Comparison of ENCODE assay signal across 14 mouse cellular contexts in genomic region chr1:135755287-135755686, GRCm38 (mm10). TPM values are rescaled to one million over a fixed set of nuclear protein-coding genes. Genes with fewer than 3 reads are reported as not detected.
DNase-seq lines count a peak whose midpoint lies in the region; ATAC-seq lines count a peak whose summit lies in the region.
"Had no signal": no experiment of that assay in that cellular context is flagged by ENCODE, and none has a peak within 500 bp of the region (broad histone marks: within the 10 kb centered on the region; RNA-seq: fewer than 3 reads in every experiment).

No protein-coding gene starts in this region.

- WGBS in lung, embryonic 16.5 days: 47% methylated on average over 9 of the region's 9 CpGs
- 66% methylated on average over 9 of the region's 9 CpGs for WGBS in hindbrain, embryonic 14.5 days
- WGBS in kidney, embryonic 14.5 days: 52% methylated on average over 9 of the region's 9 CpGs

- H3K27me3 ChIP-seq in lung, embryonic 16.5 days (ENCODE audit: control insufficient read depth, insufficient read depth, low read depth, low read length): no peaks in the 10 kb centered on the region
- no peaks in the 10 kb centered on the region for H3K27me3 ChIP-seq in hindbrain, embryonic 14.5 days (ENCODE audit: control insufficient read depth, insufficient read depth, low read length)
- no peaks in the 10 kb centered on the region for H3K27me3 ChIP-seq in kidney, embryonic 14.5 days (ENCODE audit: control insufficient read depth, insufficient read depth, low read length)
- H3K27me3 ChIP-seq: forebrain, embryonic 12.5 days; hindbrain, embryonic 13.5 days; neural tube, embryonic 12.5 days had no signal

- no peaks in the 10 kb centered on the region for H3K9me3 ChIP-seq in lung, embryonic 16.5 days (ENCODE audit: control insufficient read depth, low read length)
- H3K9me3 ChIP-seq in hindbrain, embryonic 14.5 days (ENCODE audit: control insufficient read depth, low read length): no peaks in the 10 kb centered on the region
- no peaks in the 10 kb centered on the region for H3K9me3 ChIP-seq in kidney, embryonic 14.5 days (ENCODE audit: control insufficient read depth, low read length)
- H3K9me3 ChIP-seq: forebrain, embryonic 12.5 days; hindbrain, embryonic 13.5 days; neural tube, embryonic 12.5 days had no signal

- no peak overlapping the region for H3K9ac ChIP-seq in lung, embryonic 16.5 days (ENCODE audit: low read length)
- no peak overlapping the region for H3K9ac ChIP-seq in hindbrain, embryonic 14.5 days
- no peak overlapping the region for H3K9ac ChIP-seq in kidney, embryonic 14.5 days (ENCODE audit: low read depth, low read length)
- H3K9ac ChIP-seq: forebrain, embryonic 12.5 days; hindbrain, embryonic 13.5 days; neural tube, embryonic 12.5 days had no signal

- peak; percentile 63 for DNase-seq in adrenal gland, postnatal 10 days
- DNase-seq in adrenal gland, adult 18-20 months (ENCODE audit: low spot score in 2 of 2): no peak
- DNase-seq in 3T3-L1 (ENCODE audit: low read depth, low spot score): peak; percentile 86
- DNase-seq in gastrocnemius, postnatal 25 days: peak; percentile 74
- no peak for DNase-seq in hindbrain, embryonic 14.5 days (ENCODE audit: low spot score)
- DNase-seq: cerebellum, postnatal 36 days; left cerebral cortex, postnatal 4 days; thymus, adult 2 months had no signal

- H3K4me2 ChIP-seq in lung, embryonic 16.5 days (ENCODE audit: low read depth, low read length): no peak overlapping the region
- H3K4me2 ChIP-seq in hindbrain, embryonic 14.5 days (replicated peaks): no peak overlapping the region
- no peak overlapping the region for H3K4me2 ChIP-seq in kidney, embryonic 14.5 days (replicated peaks; ENCODE audit: low read depth, low read length)
- H3K4me2 ChIP-seq: forebrain, embryonic 12.5 days; hindbrain, embryonic 13.5 days; neural tube, embryonic 12.5 days had no signal

- H3K27ac ChIP-seq in lung, embryonic 16.5 days (ENCODE audit: low read length): peak overlapping the region; percentile 22; the same call in 1 of the 2 replicates
- H3K27ac ChIP-seq in hindbrain, embryonic 14.5 days: no peak overlapping the region
- no peak overlapping the region for H3K27ac ChIP-seq in kidney, embryonic 14.5 days (ENCODE audit: low read depth, low read length)
- H3K27ac ChIP-seq: forebrain, embryonic 12.5 days; hindbrain, embryonic 13.5 days; neural tube, embryonic 12.5 days had no signal

- ATAC-seq in lung, embryonic 16.5 days (ENCODE audit: low read depth): peak; percentile 45
- ATAC-seq in hindbrain, embryonic 14.5 days (ENCODE audit: low FRiP score): no peak
- ATAC-seq in monocyte, adult 5-6 weeks (replicated peaks; ENCODE audit: insufficient number of reproducible peaks, low FRiP score, low TSS enrichment, poor library complexity, severe bottlenecking): no peak
- ATAC-seq in kidney, embryonic 14.5 days (ENCODE audit: low FRiP score, low TSS enrichment): no peak

- H3K36me3 ChIP-seq in lung, embryonic 16.5 days (ENCODE audit: control insufficient read depth, insufficient read depth, low read length): peaks cover 12% of the 10 kb centered on the region; the same call in 1 of the 2 replicates
- no peaks in the 10 kb centered on the region for H3K36me3 ChIP-seq in hindbrain, embryonic 14.5 days (replicated peaks; ENCODE audit: control insufficient read depth, insufficient read depth)
- H3K36me3 ChIP-seq in kidney, embryonic 14.5 days (ENCODE audit: control insufficient read depth, insufficient read depth, low read length): peaks cover 13% of the 10 kb centered on the region
- H3K36me3 ChIP-seq: neural tube, embryonic 12.5 days had no signal

- no peak overlapping the region for H3K4me3 ChIP-seq in lung, embryonic 16.5 days (ENCODE audit: low read length)
- H3K4me3 ChIP-seq in hindbrain, embryonic 14.5 days (replicated peaks; ENCODE audit: low read length): no peak overlapping the region
- H3K4me3 ChIP-seq in kidney, embryonic 14.5 days (ENCODE audit: low read length): no peak overlapping the region
- H3K4me3 ChIP-seq: forebrain, embryonic 12.5 days; hindbrain, embryonic 13.5 days; neural tube, embryonic 12.5 days had no signal

- peaks cover 10% of the 10 kb centered on the region; the same call in 1 of the 2 replicates for H3K4me1 ChIP-seq in lung, embryonic 16.5 days (replicated peaks; ENCODE audit: control insufficient read depth, insufficient read depth, low read length)
- no peaks in the 10 kb centered on the region for H3K4me1 ChIP-seq in hindbrain, embryonic 14.5 days (replicated peaks; ENCODE audit: control insufficient read depth, insufficient read depth, low read length)
- peaks cover 5% of the 10 kb centered on the region; the same call in 1 of the 2 replicates for H3K4me1 ChIP-seq in kidney, embryonic 14.5 days (ENCODE audit: control insufficient read depth, insufficient read depth, low read length)
- H3K4me1 ChIP-seq: hindbrain, embryonic 13.5 days; neural tube, embryonic 12.5 days had no signal

RNA-seq across cellular contexts. Expression of gene Phlda3, which starts 10.6 kb away (rescaled TPM):
- 10 to 100 TPM; 42.9 to 82.7 TPM for total RNA-seq in adrenal gland, postnatal 10 days (2021)
- 100 to 1,000 TPM in 1 of 2 experiments, 10 to 100 TPM in 1; 35.0 to 166 TPM for total RNA-seq in adrenal gland, adult 18-20 months (2021)
- total RNA-seq in gastrocnemius, postnatal 25 days (2021): 100 to 1,000 TPM in 1 of 2 experiments, 10 to 100 TPM in 1; 56.9 to 161 TPM
- 62.8 and 63.2 TPM in 2 replicates for polyA plus RNA-seq in lung, embryonic 16.5 days (2015; fragmentation: Nextera tagmentation; extraction: Ambion mirVana)
- polyA plus RNA-seq in hindbrain, embryonic 14.5 days (2014; fragmentation: Nextera tagmentation; extraction: Ambion mirVana): 38.5 and 38.7 TPM in 2 replicates
- 0.39 to 7.4 TPM (median 1.4 TPM) in 3 replicates for total RNA-seq in monocyte, adult 5-6 weeks (2017)
- polyA plus RNA-seq in kidney, embryonic 14.5 days (2014; fragmentation: Nextera tagmentation; extraction: Ambion mirVana): 85.6 and 102 TPM in 2 replicates

RNA-seq across cellular contexts. Expression of gene Tnni1, which starts 23.9 kb away (rescaled TPM):
- 10 to 100 TPM in 1 of 2 experiments, 1 to 10 TPM in 1; 7.7 to 41.7 TPM for total RNA-seq in adrenal gland, postnatal 10 days (2021)
- under 1 TPM in 1 of 2 experiments, not detected in 1; 0.26 TPM for total RNA-seq in adrenal gland, adult 18-20 months (2021)
- total RNA-seq in gastrocnemius, postnatal 25 days (2021): 100 to 1,000 TPM in 1 of 2 experiments, 10 to 100 TPM in 1; 73.2 to 356 TPM
- 92.3 and 105 TPM in 2 replicates for polyA plus RNA-seq in lung, embryonic 16.5 days (2015; fragmentation: Nextera tagmentation; extraction: Ambion mirVana)
- 0.47 and 1.7 TPM in 2 replicates for polyA plus RNA-seq in hindbrain, embryonic 14.5 days (2014; fragmentation: Nextera tagmentation; extraction: Ambion mirVana)
- total RNA-seq in monocyte, adult 5-6 weeks (2017): 0.97 to 3.4 TPM in 2 of 3 replicates, not detected in the other
- 18.3 and 20.3 TPM in 2 replicates for polyA plus RNA-seq in kidney, embryonic 14.5 days (2014; fragmentation: Nextera tagmentation; extraction: Ambion mirVana)
- total RNA-seq: left cerebral cortex, postnatal 4 days had no signal

RNA-seq across cellular contexts. Expression of gene Csrp1, which starts 35.4 kb away (rescaled TPM):
- 10 to 100 TPM; 94.9 to 97.9 TPM for total RNA-seq in adrenal gland, postnatal 10 days (2021)
- total RNA-seq in adrenal gland, adult 18-20 months (2021): 100 to 1,000 TPM in 1 of 2 experiments, 10 to 100 TPM in 1; 63.7 to 118 TPM
- 10 to 100 TPM; 24.8 to 41.1 TPM for total RNA-seq in gastrocnemius, postnatal 25 days (2021)
- polyA plus RNA-seq in lung, embryonic 16.5 days (2015; fragmentation: Nextera tagmentation; extraction: Ambion mirVana): 268 and 290 TPM in 2 replicates
- 21.7 and 22.1 TPM in 2 replicates for polyA plus RNA-seq in hindbrain, embryonic 14.5 days (2014; fragmentation: Nextera tagmentation; extraction: Ambion mirVana)
- 25.1 to 38.6 TPM (median 32.4 TPM) in 3 replicates for total RNA-seq in monocyte, adult 5-6 weeks (2017)
- polyA plus RNA-seq in kidney, embryonic 14.5 days (2014; fragmentation: Nextera tagmentation; extraction: Ambion mirVana): 109 and 114 TPM in 2 replicates

Comparison
In these comparisons a context has a peak if more than half of its experiments do, and no peak if none do; other contexts are left out.
1. DNase-seq: peak in adrenal gland, postnatal 10 days (single experiment), 3T3-L1 (single experiment) and gastrocnemius, postnatal 25 days (single experiment); none in adrenal gland, adult 18-20 months (0 of 2) and hindbrain, embryonic 14.5 days (single experiment).